Mouse (Mus musculus) midbrain, embryonic 11.5 days (tissue): ENCODE results near the gene Mnat1. TPM values are rescaled to one million over a fixed set of nuclear protein-coding genes. Genes with fewer than 3 reads are reported as not detected.
"Not testable (repeated sequence)": the region's sequence is repeated elsewhere in the genome, so short reads cannot be mapped to it uniquely, and the experiment has no call there.

ENCODE experiments used
- ATAC-seq: fragments of 200-750 bp; cut with Nextera tagmentation; 2 replicates; pipeline ENCODE4 v1.8.0; 2017; ENCODE audit warnings: moderate TSS enrichment, moderate library complexity; ENCODE audit not compliant: low FRiP score
- DNase-seq: peaks from one replicate; pipeline ENCODE4 v3.0.0; 2015; ENCODE audit warnings: low spot score; ENCODE audit errors: missing footprints
- H3K27ac ChIP-seq: fragments of 300-500 bp; sonication (generic); 2 replicates; pipeline ENCODE4 v1.5.1; 2014; ENCODE audit warnings: low read depth, low read length
- H3K27me3 ChIP-seq: fragments of 300-500 bp; sonication (generic); 2 replicates; pipeline ENCODE4 v1.6.1; 2014; ENCODE audit warnings: mild to moderate bottlenecking, low read length, moderate library complexity, mixed read lengths; ENCODE audit not compliant: control insufficient read depth, insufficient read depth
- H3K36me3 ChIP-seq: fragments of 300-500 bp; sonication (generic); 2 replicates; pipeline ENCODE4 v1.6.1; 2014; ENCODE audit warnings: mild to moderate bottlenecking, low read length, moderate library complexity, mixed read lengths; ENCODE audit not compliant: control insufficient read depth, insufficient read depth
- H3K4me1 ChIP-seq: fragments of 300-500 bp; sonication (generic); 2 replicates; pipeline ENCODE4 v1.6.1; 2014; ENCODE audit warnings: low read length; ENCODE audit not compliant: control insufficient read depth, insufficient read depth
- H3K4me2 ChIP-seq: fragments of 300-500 bp; sonication (generic); 2 replicates; pipeline ENCODE4 v1.6.1; 2014; ENCODE audit warnings: mild to moderate bottlenecking, moderate library complexity
- H3K4me3 ChIP-seq: fragments of 300-500 bp; sonication (generic); 2 replicates; pipeline ENCODE4 v1.5.1; 2014; ENCODE audit warnings: low read depth, low read length
- H3K9ac ChIP-seq: fragments of 300-500 bp; sonication (generic); 2 replicates; pipeline ENCODE4 v1.6.1; 2014; ENCODE audit warnings: low read length
- H3K9me3 ChIP-seq: fragments of 300-500 bp; sonication (generic); 2 replicates; pipeline ENCODE4 v1.6.1; 2016; ENCODE audit warnings: low read length; ENCODE audit not compliant: control insufficient read depth
- WGBS: fragments of 180-500 bp; shearing (Covaris S2); extraction: QIAGEN DNeasy Blood & Tissue Kit; methylation state at CpG from one replicate; pipeline ENCODE4 v1.1.7; 2014; 5-methylcytosine and 5-hydroxymethylcytosine counted together
- polyA plus RNA-seq: library from polyadenylated mRNA; unstranded; fragments of >200 nt; fragmentation: Nextera tagmentation; extraction: Ambion mirVana; gene quantifications from 2 replicates; pipeline ENCODE4 v1.2.1, GENCODE M21; 2014

Mnat1 gene
- 36.8 and 38.7 TPM in 2 replicates for polyA plus RNA-seq

GRCm38 (mm10) chr12:73123093-73124041 lies at the start of gene Mnat1:
Gene Mnat1 (plus strand): TSS chr12:73123717.
- Histone ChIP-seq H3K27me3 (no peaks in the 10 kb centered on the region), H3K9me3 (no peaks in the 10 kb centered on the region), H3K4me2 (peak within 1 kb of the TSS; percentile 59), H3K9ac (peak within 1 kb of the TSS; percentile 73), H3K27ac (no peak within 1 kb of the TSS; the same call in 1 of the 2 replicates), H3K36me3 (no peaks in the 10 kb centered on the region), H3K4me3 (peak within 1 kb of the TSS; percentile 64), H3K4me1 (peaks cover 8% of the 10 kb centered on the region)
- DNase-seq (peak; percentile 100), ATAC-seq (peak; percentile 85)
- 2% methylated on average over 23 of the region's 23 CpGs for WGBS

- ATAC-seq, DNase-seq: not testable (repeated sequence)
- 96% methylated on average over 4 of the region's 4 CpGs for WGBS
These were observed 41.7 kb upstream of the Mnat1 start for GRCm38 (mm10) chr12:73081828-73082227.

GRCm38 (mm10) chr12:73083773-73084172 lies 39.7 kb upstream of the Mnat1 start:
- no peak overlapping the region for H3K27ac ChIP-seq
- no peaks in the 10 kb centered on the region for H3K36me3 ChIP-seq
- no peak overlapping the region for H3K9ac ChIP-seq
- H3K4me2 ChIP-seq, result no peak overlapping the region
- no peak for ATAC-seq
- no peaks in the 10 kb centered on the region for H3K4me1 ChIP-seq
- H3K9me3 ChIP-seq, result no peaks in the 10 kb centered on the region
- no peaks in the 10 kb centered on the region for H3K27me3 ChIP-seq
- WGBS, result 83% methylated on average over 4 of the region's 4 CpGs
- H3K4me3 ChIP-seq, result no peak overlapping the region
- no peak for DNase-seq

More at GRCm38 (mm10) chr12:73081828-73082227, 41.7 kb upstream of the Mnat1 start:
- H3K9ac ChIP-seq, H3K4me3 ChIP-seq, H3K9me3 ChIP-seq, H3K27me3 ChIP-seq, H3K36me3 ChIP-seq, H3K4me2 ChIP-seq, H3K4me1 ChIP-seq, H3K27ac ChIP-seq: not testable (repeated sequence)

- no peak overlapping the region for H3K27ac ChIP-seq
- no peak overlapping the region for H3K4me2 ChIP-seq
- H3K4me3 ChIP-seq, result no peak overlapping the region
- WGBS, result 19% methylated on average over 11 of the region's 11 CpGs
- H3K9ac ChIP-seq, result no peak overlapping the region
- no peak for DNase-seq
- no peaks in the 10 kb centered on the region for H3K36me3 ChIP-seq
- ATAC-seq, result no peak
- H3K4me1 ChIP-seq, result no peaks in the 10 kb centered on the region
- H3K27me3 ChIP-seq, result no peaks in the 10 kb centered on the region
- H3K9me3 ChIP-seq, result no peaks in the 10 kb centered on the region
These were observed 37.5 kb upstream of the Mnat1 start for GRCm38 (mm10) chr12:73085739-73086630.

GRCm38 (mm10) chr12:73087086-73087485 lies 36.4 kb upstream of the Mnat1 start:
- Histone ChIP-seq H3K9me3 (no peaks in the 10 kb centered on the region), H3K9ac (no peak overlapping the region), H3K4me3 (no peak overlapping the region), H3K27me3 (no peaks in the 10 kb centered on the region), H3K36me3 (no peaks in the 10 kb centered on the region), H3K4me1 (no peaks in the 10 kb centered on the region), H3K27ac (no peak overlapping the region), H3K4me2 (no peak overlapping the region)
- no peak for DNase-seq
- 89% methylated on average over 7 of the region's 7 CpGs for WGBS
- ATAC-seq, result no peak

GRCm38 (mm10) chr12:73088500-73088899 lies 35.0 kb upstream of the Mnat1 start:
- H3K4me1 ChIP-seq, result no peaks in the 10 kb centered on the region
- no peaks in the 10 kb centered on the region for H3K36me3 ChIP-seq
- ATAC-seq, result no peak
- 88% methylated on average over 5 of the region's 5 CpGs for WGBS
- H3K4me3 ChIP-seq, result no peak overlapping the region
- no peak overlapping the region for H3K27ac ChIP-seq
- H3K4me2 ChIP-seq, result no peak overlapping the region
- H3K9me3 ChIP-seq, result no peaks in the 10 kb centered on the region
- no peak for DNase-seq
- no peaks in the 10 kb centered on the region for H3K27me3 ChIP-seq
- H3K9ac ChIP-seq, result no peak overlapping the region

- Histone ChIP-seq H3K9me3 (no peaks in the 10 kb centered on the region), H3K4me2 (no peak overlapping the region), H3K9ac (no peak overlapping the region), H3K4me3 (no peak overlapping the region), H3K27me3 (no peaks in the 10 kb centered on the region), H3K36me3 (no peaks in the 10 kb centered on the region), H3K4me1 (no peaks in the 10 kb centered on the region), H3K27ac (no peak overlapping the region)
- DNase-seq (no peak), ATAC-seq (no peak)
- 67% methylated on average over 5 of the region's 5 CpGs for WGBS
These were observed 34.6 kb upstream of the Mnat1 start for GRCm38 (mm10) chr12:73088911-73089310.

- Histone ChIP-seq H3K4me2 (no peak overlapping the region), H3K9ac (no peak overlapping the region), H3K9me3 (no peaks in the 10 kb centered on the region), H3K36me3 (no peaks in the 10 kb centered on the region), H3K27me3 (no peaks in the 10 kb centered on the region), H3K4me1 (no peaks in the 10 kb centered on the region), H3K27ac (no peak overlapping the region), H3K4me3 (no peak overlapping the region)
- WGBS, result 81% methylated on average over 7 of the region's 7 CpGs
- DNase-seq, result no peak
- no peak for ATAC-seq
These were observed 32.7 kb upstream of the Mnat1 start for GRCm38 (mm10) chr12:73090672-73091335.
